Mouse (Mus musculus): ENCODE measurements at regions not wholly inside any gene's neighbourhood (a gene's known extent, or its start where the extent isn't known, plus 50 kb on each side); places are given as distances from the start of the nearest gene placed in this dataset.
"Not testable (repeated sequence)": the region's sequence is repeated elsewhere in the genome, so short reads cannot be mapped to it uniquely, and the experiment has no call there.

- DNase-seq (ENCODE audit: low spot score in 2 of 2) = no peak
These were observed 512.1 kb upstream of the Vrk2 start for GRCm38 (mm10) chr11:27105920-27106319.

- no peak for DNase-seq (ENCODE audit: low spot score in 2 of 2)
These were observed 509.1 kb upstream of the Vrk2 start for GRCm38 (mm10) chr11:27102906-27103305.

GRCm38 (mm10) chr11:27102045-27102444 is 508.2 kb upstream of the Vrk2 start:
- DNase-seq (ENCODE audit: low spot score in 2 of 2) = no peak

- no peak for DNase-seq (ENCODE audit: low spot score in 2 of 2)
These were observed 502.8 kb upstream of the Vrk2 start for GRCm38 (mm10) chr11:27096615-27097014.

GRCm38 (mm10) chr11:27095460-27095859 is 501.7 kb upstream of the Vrk2 start:
- DNase-seq (ENCODE audit: low spot score in 2 of 2) = not testable (repeated sequence)

GRCm38 (mm10) chr11:27086516-27086915 is 492.7 kb upstream of the Vrk2 start:
- DNase-seq (ENCODE audit: low spot score in 2 of 2) = no peak

- no peak for DNase-seq (ENCODE audit: low spot score in 2 of 2)
These were observed 487.4 kb upstream of the Vrk2 start for GRCm38 (mm10) chr11:27081188-27081587.

GRCm38 (mm10) chr11:27070381-27070780 is 476.6 kb upstream of the Vrk2 start:
- no peak for DNase-seq (ENCODE audit: low spot score in 2 of 2)

GRCm38 (mm10) chr11:27027243-27027852 is 433.5 kb upstream of the Vrk2 start:
- DNase-seq (ENCODE audit: low spot score in 2 of 2) = no peak

- DNase-seq (ENCODE audit: low spot score in 2 of 2) = no peak
These were observed 431.7 kb upstream of the Vrk2 start for GRCm38 (mm10) chr11:27025500-27025899.

- peak in 1 of 2 experiments; percentile 34 for DNase-seq (ENCODE audit: low spot score in 2 of 2)
These were observed 402.7 kb upstream of the Vrk2 start for GRCm38 (mm10) chr11:26996292-26997099.

GRCm38 (mm10) chr11:26981216-26981615 is 387.4 kb upstream of the Vrk2 start:
- DNase-seq (ENCODE audit: low spot score in 2 of 2) = no peak

GRCm38 (mm10) chr11:26972533-26973081 is 378.8 kb upstream of the Vrk2 start:
- no peak for DNase-seq (ENCODE audit: low spot score in 2 of 2)

GRCm38 (mm10) chr11:26971161-26971560 is 377.4 kb upstream of the Vrk2 start:
- DNase-seq (ENCODE audit: low spot score in 2 of 2) = no peak

- no peak for DNase-seq (ENCODE audit: low spot score in 2 of 2)
These were observed 373.6 kb upstream of the Vrk2 start for GRCm38 (mm10) chr11:26967427-26967826.

GRCm38 (mm10) chr11:26962928-26963667 is 369.3 kb upstream of the Vrk2 start:
- DNase-seq (ENCODE audit: low spot score in 2 of 2) = no peak

GRCm38 (mm10) chr11:26962040-26962927 is 368.5 kb upstream of the Vrk2 start:
- DNase-seq (ENCODE audit: low spot score in 2 of 2) = no peak

- DNase-seq (ENCODE audit: low spot score in 2 of 2) = peak; percentile 95 to 96
These were observed 367.7 kb upstream of the Vrk2 start for GRCm38 (mm10) chr11:26961336-26961980.

GRCm38 (mm10) chr11:26956153-26956552 is 362.4 kb upstream of the Vrk2 start:
- no peak for DNase-seq (ENCODE audit: low spot score in 2 of 2)

- DNase-seq (ENCODE audit: low spot score in 2 of 2) = no peak
These were observed 338.0 kb upstream of the Vrk2 start for GRCm38 (mm10) chr11:26931766-26932165.

GRCm38 (mm10) chr11:26907099-26907498 is 313.3 kb upstream of the Vrk2 start:
- no peak for DNase-seq (ENCODE audit: low spot score in 2 of 2)
